Mouse (Mus musculus) frontal cortex, adult (tissue): Measurements from ENCODE around the gene Midn.
A peak's percentile ranks its signal among the peaks of the same experiment; 100 is the strongest.

Source experiments
- ATAC-seq: cut with Nextera tagmentation; 2 replicates; pipeline ENCODE4 v1.9.2; 2017; ENCODE audit warnings: mild to moderate bottlenecking, moderate library complexity, mixed read lengths; ENCODE audit not compliant: low TSS enrichment

Gene Midn

DNA sequence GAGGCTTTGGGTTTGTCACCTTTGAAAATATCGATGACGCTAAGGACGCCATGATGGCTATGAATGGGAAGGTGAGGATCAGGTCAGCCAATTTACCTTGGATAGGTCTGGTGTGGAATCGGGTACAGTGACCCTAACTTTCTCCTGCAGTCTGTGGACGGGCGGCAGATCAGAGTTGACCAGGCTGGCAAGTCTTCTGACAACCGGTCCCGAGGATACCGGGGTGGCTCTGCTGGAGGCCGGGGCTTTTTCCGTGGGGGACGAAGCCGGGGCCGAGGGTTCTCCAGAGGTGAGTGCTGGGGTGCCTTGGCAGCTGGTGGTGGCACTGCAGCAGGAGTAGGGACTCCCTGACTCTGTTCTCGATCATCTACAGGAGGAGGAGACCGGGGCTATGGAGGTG lies 22.0 kb downstream of the Midn start:
- no peak for ATAC-seq

DNA sequence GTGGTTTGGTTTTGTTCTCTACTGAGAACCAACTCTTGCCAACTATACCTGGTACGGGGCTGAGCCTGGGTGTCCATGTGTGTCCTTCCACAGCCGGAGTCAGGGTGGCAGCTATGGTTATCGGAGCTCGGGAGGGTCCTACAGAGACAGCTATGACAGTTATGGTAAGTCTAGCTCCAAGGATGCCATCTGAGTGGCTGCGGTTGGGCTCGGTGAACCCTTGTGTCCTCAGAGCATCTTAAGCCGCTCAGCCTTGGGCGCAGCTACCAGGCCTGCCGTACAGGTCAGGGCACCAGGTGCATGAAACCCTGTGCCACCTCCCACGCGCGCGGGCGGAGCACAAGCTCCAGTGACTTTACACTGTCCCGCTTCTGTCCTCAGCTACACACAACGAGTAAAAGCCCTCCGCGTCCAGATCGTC lies 22.5 kb downstream of the Midn start:
- ATAC-seq, result no peak

DNA sequence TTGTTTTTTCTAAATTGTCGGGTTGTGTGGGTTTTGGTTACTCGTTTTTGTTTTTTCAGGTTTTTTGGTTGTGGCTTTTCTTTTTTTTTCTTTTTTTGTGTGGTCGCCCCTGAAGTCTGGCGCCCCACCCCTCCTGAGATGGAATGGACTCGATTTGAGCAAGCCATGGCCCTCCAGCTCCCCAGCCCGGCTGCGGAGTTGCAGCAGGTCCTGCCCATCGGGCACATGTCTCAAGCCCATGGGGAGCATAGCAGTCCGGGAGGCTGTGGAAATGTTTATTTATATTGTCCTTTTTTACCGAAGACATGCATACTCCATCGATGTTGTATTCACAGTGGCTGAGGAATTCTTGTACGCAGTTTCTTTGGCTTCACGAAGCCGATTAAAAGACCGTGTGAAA lies 23.2 kb downstream of the Midn start:
- no peak for ATAC-seq

DNA sequence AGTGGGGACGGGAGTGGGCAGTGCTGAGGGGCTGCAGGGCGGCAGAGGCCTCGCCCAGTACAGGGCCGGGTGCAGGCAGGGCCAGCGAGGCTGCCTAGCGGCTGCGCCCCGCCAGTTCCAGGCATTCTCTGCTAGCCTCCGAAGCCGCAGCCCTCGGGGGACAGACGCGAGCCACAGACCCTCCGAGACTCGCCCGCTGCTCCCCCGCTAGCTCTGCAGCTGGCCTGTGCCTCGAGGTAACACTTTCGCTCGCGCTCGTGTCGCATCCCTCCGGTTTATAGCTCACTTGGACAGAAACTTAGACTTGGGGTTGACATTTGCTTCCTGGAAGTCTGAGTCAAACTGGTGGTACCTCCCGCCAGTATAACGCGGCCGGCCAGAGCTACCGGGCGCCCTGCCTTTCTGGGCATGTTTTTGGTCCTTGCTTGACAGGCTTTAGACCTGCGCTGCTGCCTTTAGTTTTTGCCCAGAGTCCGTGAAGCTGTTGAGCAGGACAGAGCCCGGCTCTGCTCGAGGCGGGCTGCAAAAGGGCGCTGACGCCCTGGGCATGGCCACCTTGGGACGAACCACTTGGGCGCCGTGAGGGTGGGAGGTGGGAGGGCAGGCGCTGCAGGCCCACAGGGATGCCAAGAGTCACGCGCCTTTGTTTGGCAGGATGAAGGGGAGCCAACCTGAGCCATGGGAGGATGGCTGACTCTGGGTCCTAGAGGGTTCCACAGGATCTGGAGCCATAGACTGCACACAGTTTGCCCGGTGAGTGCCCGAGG lies 23.9 kb downstream of the Midn start:
- no peak for ATAC-seq

DNA sequence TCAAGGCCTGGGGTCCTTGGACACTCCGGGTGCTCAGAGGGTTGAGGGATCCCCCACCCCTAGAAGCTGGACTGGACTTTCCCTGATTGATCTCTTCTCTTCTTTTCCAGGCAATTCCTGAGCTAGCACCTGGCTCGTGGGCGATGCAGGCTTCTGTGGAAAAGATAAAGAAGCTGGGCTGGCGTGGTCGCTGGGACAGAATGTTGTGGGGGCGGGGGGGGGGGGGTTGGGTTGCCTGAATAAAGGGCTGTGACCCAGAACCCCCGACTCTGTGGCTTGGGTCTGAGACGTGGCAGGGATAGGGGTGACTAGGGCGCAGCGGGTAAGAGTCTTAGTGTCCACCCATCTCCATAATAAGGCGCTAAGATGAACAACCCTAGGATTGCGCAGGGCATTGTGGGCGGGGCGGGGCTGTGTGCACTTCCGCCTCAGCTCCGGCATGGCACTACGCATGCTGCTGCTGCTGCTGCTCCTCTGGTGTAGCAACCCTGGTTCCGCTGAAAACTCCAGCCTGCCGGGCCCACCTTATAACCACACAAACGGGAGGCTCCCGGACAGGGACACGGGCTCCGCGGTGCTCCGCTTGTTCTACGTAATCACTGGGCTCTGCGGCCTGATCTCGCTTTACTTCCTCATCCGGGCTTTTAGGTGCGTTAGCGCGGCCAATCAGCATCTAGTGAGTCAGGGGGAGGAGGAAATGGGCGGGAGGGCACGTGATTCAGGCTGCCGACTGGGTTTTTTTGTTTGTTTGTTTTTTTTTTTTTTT lies 24.6 kb downstream of the Midn start, which contains the start of gene 1600002K03Rik:
Gene 1600002K03Rik, plus strand, starts transcription at position 418 of the 766 bp plus-strand sequence.
- ATAC-seq, result peak; percentile 68

DNA sequence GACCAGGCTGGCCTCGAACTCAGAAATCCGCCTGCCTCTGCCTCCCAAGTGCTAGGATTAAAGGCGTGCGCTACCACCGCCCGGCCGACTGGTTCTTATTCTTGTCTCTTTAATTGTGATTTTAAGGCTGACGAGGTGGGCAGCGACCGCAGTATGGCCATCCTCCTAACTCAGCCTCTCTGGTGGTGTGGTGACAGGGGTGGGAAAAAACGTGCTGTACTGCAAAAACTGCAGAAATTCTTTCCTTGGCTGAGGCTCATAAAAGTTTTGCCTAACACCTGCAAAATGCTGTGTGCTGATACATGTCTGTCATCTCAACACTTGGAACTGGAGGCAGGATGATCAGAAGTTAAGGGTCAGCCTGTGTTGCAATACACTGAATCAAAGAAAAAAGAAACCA lies 25.3 kb downstream of the Midn start:
- no peak for ATAC-seq

DNA sequence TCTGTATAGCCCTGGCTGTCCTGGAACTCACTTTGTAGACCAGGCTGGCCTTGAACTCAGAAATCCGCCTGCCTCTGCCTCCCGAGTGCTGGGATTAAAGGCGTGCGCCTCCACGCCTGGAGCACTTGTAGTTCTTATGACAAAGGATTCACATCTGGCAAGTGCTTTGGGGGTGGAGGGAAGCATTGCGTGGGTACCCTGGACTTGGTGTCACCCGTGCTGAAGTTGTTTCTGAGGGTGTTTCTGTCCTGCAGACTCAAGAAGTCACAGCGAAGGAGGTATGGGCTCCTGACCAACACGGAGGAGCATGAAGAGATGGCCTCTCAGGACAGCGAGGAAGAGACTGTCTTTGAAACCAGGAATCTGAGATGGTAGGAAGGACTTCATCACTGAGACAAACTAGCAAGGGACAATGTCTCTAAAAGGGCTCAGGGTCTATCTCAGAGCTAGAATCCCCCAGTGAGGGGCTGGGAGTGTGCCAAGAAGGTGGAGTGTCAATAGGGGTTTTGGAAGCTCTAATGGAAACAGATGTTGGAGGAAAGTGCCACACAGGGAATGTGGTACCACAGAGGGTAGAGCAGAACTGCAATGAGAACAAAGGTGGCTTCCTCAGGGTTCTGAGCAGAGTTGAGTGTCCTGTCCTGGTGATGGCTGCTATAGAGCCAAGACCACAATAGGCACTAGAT lies 26.0 kb downstream of the Midn start:
- no peak for ATAC-seq

DNA sequence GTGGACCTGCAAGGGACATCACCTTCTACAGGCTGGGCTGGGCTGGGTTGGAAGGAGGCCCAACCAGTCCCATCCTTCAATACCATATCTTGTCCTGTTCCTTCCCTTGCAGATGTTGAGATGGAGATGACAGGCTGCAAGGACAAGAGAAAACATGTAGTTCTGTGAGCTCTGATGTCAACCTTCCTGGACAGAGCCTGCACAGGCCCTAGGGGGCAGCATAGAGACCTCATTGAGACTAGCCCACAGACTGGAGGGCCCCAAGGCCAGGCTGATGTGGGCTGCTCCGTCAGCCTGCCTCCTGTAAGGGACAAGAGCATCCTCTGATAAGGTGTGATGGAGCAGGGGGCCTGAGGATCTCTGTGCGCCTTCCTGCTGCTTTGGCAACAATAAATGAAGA lies 26.6 kb downstream of the Midn start:
- no peak for ATAC-seq

DNA sequence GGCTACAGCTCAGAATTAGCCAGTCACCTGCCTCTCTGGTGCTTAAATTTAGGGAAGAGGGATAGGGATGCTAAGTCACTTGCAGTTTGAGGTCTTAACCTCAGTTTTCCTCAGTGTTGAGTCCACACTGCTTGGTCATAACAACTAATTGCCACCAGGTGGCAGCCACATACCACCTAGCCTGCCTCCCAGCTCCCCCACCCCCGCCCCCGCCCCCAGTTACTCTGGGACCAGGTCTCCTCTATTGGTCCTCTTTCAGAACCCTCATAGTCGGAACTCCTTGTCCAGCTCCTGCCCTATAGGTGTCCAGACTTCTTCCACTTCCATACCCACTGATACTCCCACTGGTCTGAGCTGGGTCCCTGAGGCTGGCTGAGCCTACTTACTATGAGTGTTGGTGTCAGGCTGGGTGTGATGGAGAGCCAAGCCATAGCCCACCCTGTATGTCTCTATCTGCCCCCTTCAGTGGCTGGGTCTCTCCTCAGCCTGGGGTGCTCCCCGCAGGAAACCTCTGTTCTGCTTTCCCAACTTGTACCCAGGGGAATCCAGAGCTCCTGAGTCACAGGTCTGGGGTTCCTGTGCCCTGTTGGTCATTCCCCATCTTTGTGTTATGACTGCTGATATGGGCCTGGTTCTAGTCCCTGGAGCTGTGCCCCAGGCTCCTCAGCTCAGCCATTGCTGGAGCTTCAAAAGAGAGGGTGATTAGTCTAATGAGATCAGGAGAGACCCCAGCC lies 27.6 kb downstream of the Midn start:
- ATAC-seq, result no peak

DNA sequence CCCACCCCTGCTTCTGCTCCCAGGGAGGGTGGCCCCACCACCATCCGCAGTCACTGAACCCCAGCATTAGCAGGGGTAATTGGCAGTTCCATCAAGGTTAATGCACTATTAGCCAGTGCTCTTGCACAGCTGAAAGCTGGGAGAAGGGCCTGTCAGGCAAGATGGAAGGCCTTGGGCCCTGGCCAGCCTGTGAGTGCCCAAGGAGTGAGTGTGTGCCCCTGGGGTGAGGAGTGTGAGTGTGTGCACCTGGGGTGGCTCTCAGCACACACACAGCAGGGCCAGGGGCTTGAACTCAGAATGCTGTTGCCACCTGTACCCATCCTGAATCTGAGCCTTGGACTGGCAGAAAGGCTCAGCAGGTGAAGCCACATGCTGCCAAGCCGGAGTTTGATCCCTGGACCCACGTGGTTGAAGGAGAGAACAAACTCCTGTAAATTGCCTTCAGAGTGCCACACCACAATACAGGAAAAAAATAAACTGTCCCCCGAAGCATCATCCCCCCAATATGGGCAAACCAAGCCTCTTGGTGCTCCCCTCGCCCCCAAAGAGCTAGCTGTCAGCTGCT lies 28.3 kb downstream of the Midn start:
- no peak for ATAC-seq

DNA sequence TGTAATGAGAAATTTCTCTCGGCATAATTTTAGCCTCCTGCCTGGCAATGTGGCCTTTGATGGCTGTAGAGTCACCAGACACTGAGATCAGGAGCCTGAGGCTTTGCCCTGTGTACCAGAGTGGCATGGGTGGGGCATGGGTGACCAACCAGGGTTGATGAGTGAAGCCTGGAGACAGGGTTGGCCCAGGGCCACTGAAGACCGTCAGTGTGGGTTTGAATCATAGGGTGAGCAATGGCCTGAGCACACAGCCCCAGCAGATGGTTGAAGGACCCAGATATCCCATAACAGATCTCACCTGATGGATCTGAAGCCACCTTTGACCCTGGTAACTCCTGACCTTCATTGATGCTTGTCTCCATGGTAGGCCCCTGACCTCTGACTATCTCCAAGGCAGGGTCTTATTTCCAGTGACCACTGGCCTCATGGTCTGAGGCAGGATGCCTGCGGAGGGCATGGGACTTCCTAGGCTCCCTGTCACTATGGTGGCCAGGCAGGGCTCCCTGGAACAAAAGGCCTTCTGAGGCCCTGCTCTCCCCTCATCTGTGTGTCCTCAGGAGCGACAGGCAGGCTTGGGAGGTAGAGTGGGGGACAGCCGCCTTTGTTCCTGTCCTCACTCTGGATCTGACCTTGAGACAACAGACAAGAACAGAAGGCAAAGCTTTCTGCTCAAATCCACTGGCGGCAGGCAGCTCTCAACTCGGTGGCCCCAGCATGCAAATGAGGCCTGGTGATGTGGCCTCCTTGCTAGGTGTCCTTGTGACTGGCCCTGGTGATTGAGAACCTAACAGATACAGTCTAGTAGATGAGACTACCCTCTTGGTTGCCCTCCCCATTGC lies 29.6 kb downstream of the Midn start:
- ATAC-seq, result no peak

DNA sequence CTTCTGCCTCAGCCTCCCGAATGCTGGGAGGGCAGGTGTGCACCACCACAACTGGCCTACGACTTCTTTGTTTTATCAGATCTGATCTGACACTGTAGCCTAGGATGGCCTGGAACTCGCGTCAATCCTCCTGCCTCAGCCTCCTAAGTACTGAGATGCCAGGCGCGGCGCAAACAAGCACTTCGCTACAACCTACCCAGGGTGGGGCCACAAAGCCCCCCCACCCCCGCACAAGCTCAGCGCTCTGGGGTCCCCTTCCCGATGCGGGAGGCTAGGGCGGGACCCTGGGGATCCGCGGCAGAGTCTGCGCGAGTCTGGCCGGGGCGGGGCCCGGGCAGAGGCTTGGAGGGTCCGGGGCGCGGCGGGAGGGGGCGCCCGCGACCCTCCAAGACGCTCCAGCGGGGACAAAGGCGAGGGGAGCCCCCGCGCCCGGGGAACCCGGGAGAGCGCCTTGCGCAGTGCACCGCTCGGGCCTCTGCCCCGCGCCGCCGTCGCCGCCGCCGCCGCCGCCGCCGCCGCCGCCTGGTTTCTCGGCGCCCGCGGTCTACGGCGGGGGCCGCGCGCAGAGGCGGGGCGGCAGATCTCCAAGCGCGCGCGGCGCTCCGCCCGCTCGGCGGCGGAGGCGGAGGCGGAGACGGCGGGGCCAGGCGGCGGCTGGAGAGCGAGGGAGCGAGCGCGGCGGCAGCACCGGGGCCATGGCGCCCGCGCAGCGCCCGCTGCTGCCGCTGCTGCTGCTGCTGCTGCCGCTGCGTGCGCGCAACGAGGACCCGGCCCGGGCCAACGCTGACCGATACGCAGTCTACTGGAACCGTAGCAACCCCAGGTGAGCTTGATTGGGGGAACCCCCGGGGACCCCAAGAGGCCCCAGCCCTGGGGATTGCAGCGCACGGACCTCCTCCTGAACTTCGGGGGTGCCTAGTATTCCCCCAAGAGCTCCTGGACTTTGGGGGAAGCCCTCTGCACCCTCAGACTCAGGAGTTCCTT lies 31.3 kb downstream of the Midn start, which contains the start of gene Efna2:
Gene Efna2, plus strand, starts transcription at position 415 of the 984 bp plus-strand sequence.
- peak; percentile 15; the same call in 1 of the 2 replicates for ATAC-seq

DNA sequence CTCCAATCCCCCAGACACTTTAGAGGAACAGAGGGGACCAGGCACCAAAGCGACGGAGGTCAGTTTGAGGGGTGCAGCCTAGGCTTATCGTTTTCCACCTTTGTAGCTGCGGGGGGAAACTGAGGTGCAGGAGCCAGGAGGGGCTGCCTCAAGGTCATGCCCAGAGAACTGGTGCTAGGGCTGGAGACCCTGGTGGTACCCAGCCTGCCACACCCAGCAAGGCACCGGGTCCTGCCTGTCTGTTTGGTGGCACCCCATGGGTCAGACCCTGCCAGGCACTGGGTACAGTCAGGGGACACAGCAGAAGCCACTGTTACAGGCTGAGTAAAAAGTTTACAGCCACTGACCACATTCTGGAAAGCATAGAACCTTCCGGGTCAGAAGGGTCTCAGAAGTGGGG lies 32.2 kb downstream of the Midn start:
- ATAC-seq, result no peak

DNA sequence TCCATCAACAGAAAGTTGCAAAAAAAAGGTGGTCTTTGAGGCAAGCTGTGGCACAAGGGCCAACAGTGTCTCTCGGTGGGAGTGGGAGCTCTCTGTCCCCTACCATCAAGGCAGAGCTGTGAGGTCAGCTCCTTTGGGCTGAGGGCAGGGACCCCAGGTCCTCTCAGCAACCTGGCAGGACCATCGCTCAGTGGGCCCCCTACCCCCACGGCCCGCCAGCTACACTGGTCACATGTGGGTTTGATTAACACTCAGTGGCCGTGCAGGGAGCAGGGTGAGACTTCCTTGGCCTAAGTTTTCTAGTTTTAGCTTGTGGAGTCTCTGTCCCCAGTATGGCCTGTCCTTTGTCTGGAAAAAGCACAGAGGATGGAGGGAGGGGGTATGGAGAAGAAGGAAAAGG lies 32.8 kb downstream of the Midn start:
- no peak for ATAC-seq

DNA sequence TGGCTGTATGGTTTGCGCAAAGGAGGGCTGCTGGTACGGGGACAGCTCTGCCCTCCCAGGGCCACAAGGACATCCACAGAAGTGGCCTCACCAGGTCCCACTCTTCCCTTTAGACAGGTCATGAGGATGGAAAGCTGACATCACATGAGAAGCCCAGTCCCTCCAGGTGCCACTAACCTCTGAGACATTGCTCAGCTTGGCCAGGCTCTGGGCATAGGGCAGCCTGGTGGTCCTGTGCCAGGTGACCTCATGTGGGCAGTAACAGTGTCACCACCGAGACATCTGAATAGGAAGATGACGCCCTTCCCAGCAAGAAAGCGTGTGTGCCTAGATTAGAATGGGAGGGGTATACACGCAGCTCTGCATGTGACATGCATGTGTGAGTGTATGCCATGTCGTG lies 34.5 kb downstream of the Midn start:
- ATAC-seq, result no peak

DNA sequence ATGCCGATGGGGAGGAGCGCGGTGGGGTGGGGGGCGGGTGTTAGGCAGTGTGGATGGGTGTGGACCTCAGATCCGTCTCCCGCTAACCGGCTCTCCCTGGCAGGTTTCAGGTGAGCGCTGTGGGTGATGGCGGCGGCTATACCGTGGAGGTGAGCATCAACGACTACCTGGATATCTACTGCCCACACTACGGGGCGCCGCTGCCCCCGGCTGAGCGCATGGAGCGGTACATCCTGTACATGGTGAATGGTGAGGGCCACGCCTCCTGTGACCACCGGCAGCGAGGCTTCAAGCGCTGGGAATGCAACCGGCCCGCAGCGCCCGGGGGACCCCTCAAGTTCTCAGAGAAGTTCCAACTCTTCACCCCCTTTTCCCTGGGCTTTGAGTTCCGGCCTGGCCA lies 38.6 kb downstream of the Midn start:
- no peak for ATAC-seq

DNA sequence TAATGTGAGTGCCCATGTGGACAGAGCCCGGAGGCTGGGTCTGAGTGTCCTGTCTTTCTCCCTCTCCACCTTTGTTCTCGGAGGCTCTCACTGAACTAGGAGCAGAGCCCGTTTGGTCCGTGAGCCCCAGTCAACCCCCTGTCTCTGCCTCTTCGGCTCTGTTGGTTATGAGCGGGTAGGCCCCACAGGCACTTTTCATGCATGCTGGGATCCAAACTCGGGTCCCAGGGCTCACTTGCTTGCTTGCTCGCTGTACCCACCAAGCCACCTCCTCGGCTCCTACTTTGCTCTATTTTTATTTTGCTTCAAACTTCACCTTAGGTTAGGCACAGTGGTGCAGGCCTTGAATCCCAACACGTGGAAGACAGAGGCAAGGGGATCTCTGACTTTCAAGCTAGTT lies 39.7 kb downstream of the Midn start:
- no peak for ATAC-seq

DNA sequence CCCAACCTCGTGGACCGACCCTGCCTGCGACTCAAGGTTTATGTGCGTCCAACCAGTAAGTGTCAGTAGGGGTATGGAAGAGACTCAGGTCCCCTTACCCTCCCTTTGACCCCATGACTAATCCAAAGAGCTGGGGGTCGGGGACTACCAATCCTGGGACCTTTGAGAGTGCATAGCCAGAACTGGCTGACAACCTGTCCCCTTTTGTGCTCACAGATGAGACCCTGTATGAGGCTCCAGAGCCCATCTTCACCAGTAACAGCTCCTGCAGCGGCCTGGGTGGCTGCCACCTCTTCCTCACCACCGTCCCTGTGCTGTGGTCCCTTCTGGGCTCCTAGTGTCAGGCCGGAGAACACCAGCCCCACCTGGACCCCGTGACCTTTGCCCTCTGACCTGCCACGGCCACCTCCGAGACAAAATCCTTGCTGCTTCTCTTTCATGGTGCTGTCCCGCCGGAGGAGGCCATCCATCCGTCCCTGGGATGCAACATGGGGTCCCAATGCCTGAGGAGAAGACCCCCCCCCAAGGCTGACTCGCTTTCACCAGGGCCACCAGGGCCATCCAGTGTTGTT lies 40.5 kb downstream of the Midn start:
- no peak for ATAC-seq

DNA sequence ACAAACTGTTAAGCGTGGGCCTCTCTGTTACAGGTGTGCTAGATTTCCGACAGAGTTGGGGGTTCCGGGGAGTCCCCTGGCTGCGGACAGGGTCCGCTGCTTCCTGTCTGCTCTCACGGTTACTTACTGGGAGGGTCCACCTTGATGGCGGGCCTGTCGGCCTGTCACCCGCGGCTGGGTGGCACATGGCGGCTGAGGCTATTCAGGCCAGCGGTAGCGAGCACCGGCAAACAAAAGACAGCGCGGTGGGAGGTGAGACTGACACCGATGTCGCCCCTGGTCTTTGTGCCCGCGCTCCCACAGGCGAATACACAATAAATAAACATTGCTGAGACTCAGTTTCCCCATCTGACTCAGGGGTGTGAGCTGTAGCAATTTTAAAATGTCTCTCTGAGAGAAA lies 41.9 kb downstream of the Midn start:
- ATAC-seq, result no peak
